Mouse (Mus musculus) urinary bladder, postnatal 10 days (tissue): ENCODE measurements at regions not wholly inside any gene's neighbourhood (a gene's known extent, or its start where the extent isn't known, plus 50 kb on each side); places are given as distances from the start of the nearest gene placed in this dataset.

ENCODE experiments used
- DNase-seq: peaks from one replicate; pipeline ENCODE4 v3.0.0; 2022; ENCODE audit warnings: low spot score

GRCm38 (mm10) chr13:28644846-28645574 is 308.5 kb downstream of the Sox4 start:
- DNase-seq: no peak

GRCm38 (mm10) chr13:28640826-28641225 is 312.7 kb downstream of the Sox4 start:
- DNase-seq: no peak

- DNase-seq: no peak
These were observed 318.1 kb downstream of the Sox4 start for GRCm38 (mm10) chr13:28635230-28635950.

- DNase-seq: no peak
These were observed 319.9 kb downstream of the Sox4 start for GRCm38 (mm10) chr13:28633541-28634041.

- DNase-seq: no peak
These were observed 323.8 kb downstream of the Sox4 start for GRCm38 (mm10) chr13:28629431-28630331.

GRCm38 (mm10) chr13:28628751-28629150 is 324.8 kb downstream of the Sox4 start:
- DNase-seq: no peak

GRCm38 (mm10) chr13:28618961-28619360 is 334.6 kb downstream of the Sox4 start:
- DNase-seq: no peak

- DNase-seq: no peak
These were observed 336.0 kb downstream of the Sox4 start for GRCm38 (mm10) chr13:28617503-28617902.

- DNase-seq: no peak
These were observed 336.7 kb downstream of the Sox4 start for GRCm38 (mm10) chr13:28616645-28617381.

GRCm38 (mm10) chr13:28607551-28608114 is 345.9 kb downstream of the Sox4 start:
- no peak for DNase-seq

- DNase-seq: no peak
These were observed 346.9 kb downstream of the Sox4 start for GRCm38 (mm10) chr13:28606651-28607050.

- no peak for DNase-seq
These were observed 347.7 kb downstream of the Sox4 start for GRCm38 (mm10) chr13:28605833-28606232.

- DNase-seq: no peak
These were observed 346.7 kb downstream of the Gm11361 start for GRCm38 (mm10) chr13:28604016-28604415.

- no peak for DNase-seq
These were observed 343.5 kb downstream of the Gm11361 start for GRCm38 (mm10) chr13:28600792-28601191.

GRCm38 (mm10) chr13:28596367-28596766 is 339.0 kb downstream of the Gm11361 start:
- DNase-seq: no peak

GRCm38 (mm10) chr13:28592176-28592575 is 334.8 kb downstream of the Gm11361 start:
- no peak for DNase-seq

GRCm38 (mm10) chr13:28587977-28588376 is 330.6 kb downstream of the Gm11361 start:
- no peak for DNase-seq

GRCm38 (mm10) chr13:28586693-28587092 is 329.4 kb downstream of the Gm11361 start:
- no peak for DNase-seq

- no peak for DNase-seq
These were observed 328.8 kb downstream of the Gm11361 start for GRCm38 (mm10) chr13:28586140-28586539.

GRCm38 (mm10) chr13:28583617-28584016 is 326.3 kb downstream of the Gm11361 start:
- no peak for DNase-seq

GRCm38 (mm10) chr13:28575202-28575851 is 318.0 kb downstream of the Gm11361 start:
- no peak for DNase-seq
